Mouse (Mus musculus): ENCODE data around the gene Rap2c. TPM values are rescaled to one million over a fixed set of nuclear protein-coding genes. Genes with fewer than 3 reads are reported as not detected.

Gene Rap2c
- polyA plus RNA-seq (2012; rRNA removed) = 1.7 and 2.0 TPM in 2 replicates

DNA sequence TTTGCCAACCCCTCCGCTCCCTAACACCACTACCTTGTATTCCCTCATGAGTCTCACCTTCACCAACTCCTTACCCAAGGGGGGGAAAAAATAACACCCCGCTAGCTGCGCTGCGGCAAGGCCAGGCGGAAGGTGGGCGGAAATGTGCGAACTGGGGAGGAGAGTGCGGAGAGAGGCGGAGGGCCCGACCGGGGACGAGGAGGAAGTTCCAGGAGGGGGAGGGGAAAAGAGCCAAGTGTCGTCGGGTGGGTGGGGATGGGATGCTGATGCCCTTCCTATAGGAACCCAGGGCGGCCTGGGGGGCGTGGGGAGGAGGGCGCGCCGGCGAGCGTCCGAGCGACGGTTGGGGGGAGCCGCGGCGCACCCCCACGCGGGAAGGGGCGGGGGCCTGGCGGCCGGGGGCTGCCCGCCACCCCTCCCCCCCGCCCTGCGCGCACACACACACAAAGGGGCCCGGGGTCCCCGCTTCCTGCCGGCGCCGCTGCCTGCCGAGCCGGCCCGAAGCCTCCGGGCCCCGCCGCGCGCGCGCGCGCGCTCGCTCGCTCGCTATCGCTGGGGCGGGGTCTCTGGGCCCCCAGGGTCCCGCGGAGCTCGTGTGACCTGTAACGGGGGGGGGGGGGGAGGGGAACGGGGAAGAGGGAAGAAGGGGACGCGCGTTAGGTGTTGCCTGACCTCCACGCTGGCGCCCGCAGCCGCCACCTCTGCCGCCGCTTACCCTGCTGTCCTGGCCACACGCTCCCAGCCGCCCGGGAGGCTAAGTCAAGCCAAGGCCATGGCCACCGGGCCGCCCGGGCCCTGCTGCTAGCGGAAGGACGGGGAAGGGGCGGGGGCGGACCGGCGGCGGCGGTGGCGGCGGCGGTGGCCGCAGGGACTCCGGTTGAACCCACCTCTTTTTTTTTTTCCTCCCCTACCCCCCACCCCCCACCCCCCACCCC, at the start of gene Rap2c:
Rap2c (minus strand) TSS at position 168 of the 935 bp plus-strand sequence.
- H3K36me3 ChIP-seq (ENCODE audit: control insufficient read depth, insufficient read depth, low read length) = peaks cover 2% of the 10 kb centered on the region; the same call in 1 of the 2 replicates
- H3K4me1 ChIP-seq (ENCODE audit: control insufficient read depth, insufficient read depth, insufficient read length) = no peaks in the 10 kb centered on the region
- peak; percentile 49 to 69 for DNase-seq (ENCODE audit: low read depth in 1 of 2, low spot score in 2 of 2)
- 37% methylated on average over 46 of the region's 92 CpGs for WGBS
- TF ChIP-seq CTCF (IDR thresholded peaks at IDR 0.05; ENCODE audit: extremely low read depth, insufficient read depth, insufficient read length, insufficient replicate concordance) (no peak), POLR2A (IDR thresholded peaks at IDR 0.05; ENCODE audit: low read depth, low read length) (no peak)
- H3K27me3 ChIP-seq (ENCODE audit: control insufficient read depth, insufficient read depth, low read length) = no peaks in the 10 kb centered on the region
- H3K27ac ChIP-seq (ENCODE audit: insufficient read depth, low read length) = peak within 1 kb of the TSS; percentile 97
- H3K4me3 ChIP-seq (ENCODE audit: extremely low read depth, insufficient read depth, insufficient read length) = peak within 1 kb of the TSS; percentile 69

DNA sequence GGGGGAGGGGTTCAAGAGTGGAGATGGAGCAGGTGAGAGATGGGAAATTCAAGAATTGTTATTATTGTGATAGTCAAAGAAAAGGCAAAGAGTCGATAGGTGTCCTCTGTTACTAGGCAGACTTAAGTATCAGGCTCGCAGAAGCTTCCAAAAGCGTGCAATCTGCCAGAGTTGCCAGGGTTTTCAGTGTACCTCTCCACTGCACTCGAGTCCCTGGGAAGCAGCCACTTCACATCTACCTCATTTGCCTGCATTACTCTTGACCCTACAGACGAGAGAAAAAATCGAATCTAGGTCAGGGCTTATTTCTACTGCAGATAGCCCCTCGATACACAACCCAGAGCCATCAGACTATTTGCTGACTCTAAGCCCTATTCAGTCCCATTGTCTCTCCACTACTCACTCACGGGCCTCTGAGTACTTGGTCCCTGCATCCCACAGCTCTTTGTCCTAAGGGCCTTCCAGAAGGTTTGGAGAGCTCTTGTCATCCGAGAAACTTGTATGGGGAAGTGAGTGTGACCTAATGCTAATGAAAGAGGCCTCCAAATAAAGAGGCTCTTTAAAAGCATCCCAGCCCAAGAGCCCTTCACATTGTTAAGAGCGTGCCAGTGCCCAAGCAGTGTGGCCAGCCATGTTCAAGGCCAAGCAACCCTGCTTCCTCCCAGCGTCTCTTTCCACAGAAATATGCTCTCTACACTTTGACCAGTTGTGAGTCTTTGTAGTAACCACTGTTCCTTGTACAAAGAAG, 48.9 kb upstream of the Rap2c start:
- no peak for DNase-seq (ENCODE audit: low read depth in 1 of 2, low spot score in 2 of 2)
- 84% methylated on average over 11 of the region's 11 CpGs for WGBS
- Histone ChIP-seq H3K4me3 (ENCODE audit: extremely low read depth, insufficient read depth, insufficient read length) (no peak overlapping the region), H3K36me3 (ENCODE audit: control insufficient read depth, insufficient read depth, low read length) (no peaks in the 10 kb centered on the region), H3K27me3 (ENCODE audit: control insufficient read depth, insufficient read depth, low read length) (no peaks in the 10 kb centered on the region), H3K4me1 (ENCODE audit: control insufficient read depth, insufficient read depth, insufficient read length) (no peaks in the 10 kb centered on the region; the same call in 1 of the 2 replicates), H3K27ac (ENCODE audit: insufficient read depth, low read length) (no peak overlapping the region)
- TF ChIP-seq CTCF (IDR thresholded peaks at IDR 0.05; ENCODE audit: extremely low read depth, insufficient read depth, insufficient read length, insufficient replicate concordance) (no peak), POLR2A (IDR thresholded peaks at IDR 0.05; ENCODE audit: low read depth, low read length) (no peak)

DNA sequence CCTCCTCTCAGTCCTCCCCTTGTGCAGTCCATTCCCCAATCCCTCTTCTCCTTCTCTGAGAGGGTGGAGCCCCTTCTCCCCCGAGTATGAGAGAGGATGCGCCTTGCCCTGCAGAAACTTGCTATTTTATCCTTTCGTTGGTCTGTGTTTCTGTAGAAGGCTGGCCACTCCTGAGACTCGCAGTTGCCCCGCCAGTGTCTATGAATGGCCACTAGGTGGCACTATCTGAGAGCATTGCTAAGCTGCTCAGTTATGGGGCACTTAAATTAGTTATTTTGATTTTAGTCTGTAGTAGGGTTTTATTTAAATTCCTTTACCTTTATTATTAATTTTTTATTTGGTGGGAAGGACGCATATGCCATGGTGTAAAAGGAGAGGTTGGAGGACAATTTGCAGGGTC, 48.0 kb upstream of the Rap2c start:
- peak; percentile 4 to 23 for DNase-seq (ENCODE audit: low read depth in 1 of 2, low spot score in 2 of 2)
- WGBS = 21% methylated on average over 6 of the region's 6 CpGs
- Histone ChIP-seq H3K36me3 (ENCODE audit: control insufficient read depth, insufficient read depth, low read length) (no peaks in the 10 kb centered on the region), H3K27me3 (ENCODE audit: control insufficient read depth, insufficient read depth, low read length) (no peaks in the 10 kb centered on the region), H3K4me3 (ENCODE audit: extremely low read depth, insufficient read depth, insufficient read length) (no peak overlapping the region), H3K4me1 (ENCODE audit: control insufficient read depth, insufficient read depth, insufficient read length) (no peaks in the 10 kb centered on the region; the same call in 1 of the 2 replicates), H3K27ac (ENCODE audit: insufficient read depth, low read length) (no peak overlapping the region)
- TF ChIP-seq POLR2A (IDR thresholded peaks at IDR 0.05; ENCODE audit: low read depth, low read length) (no peak), CTCF (IDR thresholded peaks at IDR 0.05; ENCODE audit: extremely low read depth, insufficient read depth, insufficient read length, insufficient replicate concordance) (peak; percentile 51; the same call in 1 of the 2 replicates)

DNA sequence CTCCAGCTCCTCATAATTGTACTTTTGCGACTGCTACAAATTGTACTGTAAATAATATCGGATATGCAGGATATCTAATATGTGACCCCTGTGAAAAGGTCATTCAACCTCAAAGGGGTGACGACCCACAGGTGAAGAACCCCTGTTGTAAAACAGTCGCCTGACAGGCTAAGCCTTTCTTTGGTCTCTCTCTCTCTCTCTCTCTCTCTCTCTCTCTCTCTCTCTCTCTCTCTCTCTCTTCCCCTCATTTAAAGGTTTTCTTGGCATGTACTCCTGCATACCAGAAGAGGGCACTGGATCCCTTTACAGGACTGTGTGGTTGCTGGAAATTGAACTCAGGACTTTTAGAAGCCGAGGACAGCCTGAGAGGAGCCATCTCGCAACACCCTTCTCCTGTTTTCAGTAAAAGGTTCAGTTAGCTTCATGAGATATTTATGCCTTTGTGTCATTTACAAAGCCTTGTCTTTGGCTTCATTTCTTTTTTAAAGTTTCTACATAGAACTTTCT, 47.4 kb upstream of the Rap2c start:
- Histone ChIP-seq H3K36me3 (ENCODE audit: control insufficient read depth, insufficient read depth, low read length) (no peaks in the 10 kb centered on the region), H3K4me3 (ENCODE audit: extremely low read depth, insufficient read depth, insufficient read length) (no peak overlapping the region), H3K4me1 (ENCODE audit: control insufficient read depth, insufficient read depth, insufficient read length) (no peaks in the 10 kb centered on the region; the same call in 1 of the 2 replicates), H3K27ac (ENCODE audit: insufficient read depth, low read length) (no peak overlapping the region), H3K27me3 (ENCODE audit: control insufficient read depth, insufficient read depth, low read length) (no peaks in the 10 kb centered on the region)
- DNase-seq (ENCODE audit: low read depth in 1 of 2, low spot score in 2 of 2) = no peak
- TF ChIP-seq POLR2A (IDR thresholded peaks at IDR 0.05; ENCODE audit: low read depth, low read length) (no peak), CTCF (IDR thresholded peaks at IDR 0.05; ENCODE audit: extremely low read depth, insufficient read depth, insufficient read length, insufficient replicate concordance) (no peak)
- WGBS = 63% methylated on average over 6 of the region's 6 CpGs

DNA sequence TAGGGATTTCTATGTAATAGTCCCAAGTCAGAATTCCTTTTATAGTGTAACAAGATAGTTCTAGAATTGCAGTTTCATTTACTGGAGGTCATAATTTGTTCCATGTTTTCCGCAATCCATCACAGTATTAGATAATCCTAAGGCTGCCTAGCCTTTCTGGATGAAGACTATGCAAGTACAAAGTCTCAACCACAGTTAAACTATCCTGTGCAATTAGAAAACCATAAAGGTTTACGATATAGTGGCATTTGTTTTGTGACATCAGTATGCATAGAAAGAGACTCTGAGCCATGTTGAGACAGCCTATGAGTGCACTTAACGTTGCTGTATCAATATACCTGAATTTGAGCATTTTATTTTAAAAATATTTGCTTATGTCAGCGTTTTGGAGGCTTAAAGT, 42.4 kb upstream of the Rap2c start:
- TF ChIP-seq POLR2A (IDR thresholded peaks at IDR 0.05; ENCODE audit: low read depth, low read length) = no peak
- TF ChIP-seq CTCF (IDR thresholded peaks at IDR 0.05; ENCODE audit: extremely low read depth, insufficient read depth, insufficient read length, insufficient replicate concordance) = no peak
- 59% methylated on average over 4 of the region's 4 CpGs for WGBS
- Histone ChIP-seq H3K4me1 (ENCODE audit: control insufficient read depth, insufficient read depth, insufficient read length) (no peaks in the 10 kb centered on the region), H3K27ac (ENCODE audit: insufficient read depth, low read length) (no peak overlapping the region), H3K4me3 (ENCODE audit: extremely low read depth, insufficient read depth, insufficient read length) (no peak overlapping the region), H3K27me3 (ENCODE audit: control insufficient read depth, insufficient read depth, low read length) (no peaks in the 10 kb centered on the region), H3K36me3 (ENCODE audit: control insufficient read depth, insufficient read depth, low read length) (no peaks in the 10 kb centered on the region)
- DNase-seq (ENCODE audit: low read depth in 1 of 2, low spot score in 2 of 2) = no peak

DNA sequence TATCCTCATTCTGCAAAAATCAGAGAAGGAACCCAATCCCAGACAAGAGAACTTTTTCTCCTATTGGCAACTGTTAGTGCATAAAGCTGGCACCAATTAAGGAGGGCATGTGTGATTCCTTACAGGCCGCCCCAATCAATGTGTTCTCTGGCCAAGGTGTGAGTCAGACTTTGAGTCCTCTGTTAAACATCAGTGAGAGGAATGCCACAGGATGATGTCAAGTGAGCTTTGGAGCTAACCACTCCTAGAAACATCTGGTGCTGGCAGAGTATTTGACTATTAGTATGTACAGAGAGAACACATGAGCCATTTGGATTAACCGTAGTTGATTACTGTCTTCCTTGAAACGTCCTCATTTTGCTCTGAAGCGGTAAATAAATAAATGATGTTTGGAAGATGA, 40.9 kb upstream of the Rap2c start:
- WGBS = 85% methylated on average over 4 of the region's 4 CpGs
- H3K4me1 ChIP-seq (ENCODE audit: control insufficient read depth, insufficient read depth, insufficient read length) = no peaks in the 10 kb centered on the region
- no peak for DNase-seq (ENCODE audit: low read depth in 1 of 2, low spot score in 2 of 2)
- H3K36me3 ChIP-seq (ENCODE audit: control insufficient read depth, insufficient read depth, low read length) = no peaks in the 10 kb centered on the region
- TF ChIP-seq CTCF (IDR thresholded peaks at IDR 0.05; ENCODE audit: extremely low read depth, insufficient read depth, insufficient read length, insufficient replicate concordance) (no peak), POLR2A (IDR thresholded peaks at IDR 0.05; ENCODE audit: low read depth, low read length) (no peak)
- no peak overlapping the region for H3K27ac ChIP-seq (ENCODE audit: insufficient read depth, low read length)
- no peaks in the 10 kb centered on the region for H3K27me3 ChIP-seq (ENCODE audit: control insufficient read depth, insufficient read depth, low read length)
- H3K4me3 ChIP-seq (ENCODE audit: extremely low read depth, insufficient read depth, insufficient read length) = no peak overlapping the region

Measured in spleen, adult 2 months (tissue).